Mouse (Mus musculus) adrenal gland, adult 2 months (tissue): ENCODE data around the gene Arhgap15. TPM values are rescaled to one million over a fixed set of nuclear protein-coding genes. Genes with fewer than 3 reads are reported as not detected.
A peak's percentile ranks its signal among the peaks of the same experiment; 100 is the strongest.

Experiments used
- DNase-seq: peaks from one replicate; pipeline ENCODE4 v3.0.0; 2021
- polyA plus RNA-seq: library from polyadenylated mRNA; depleted of rRNA; stranded (reverse); fragments of >200 nt; gene quantifications from 2 replicates; pipeline ENCODE4 v1.2.3, GENCODE M21; 2012
- total RNA-seq, 2 experiments: library from RNA; stranded (reverse); gene quantifications; 2 replicates each; pipeline ENCODE4 v1.2.3; 2021

The Arhgap15 gene
- total and polyA plus RNA-seq, 3 experiments = 0.09 to 2.6 (median 1.8) TPM

GRCm38 (mm10) chr2:44190749-44191148, 442.1 kb downstream of the Arhgap15 start:
- DNase-seq = no peak

- DNase-seq = no peak
Measured at GRCm38 (mm10) chr2:44192058-44192457, 443.4 kb downstream of the Arhgap15 start.

- DNase-seq = no peak
Measured at GRCm38 (mm10) chr2:44215506-44215905, 466.9 kb downstream of the Arhgap15 start.

- DNase-seq = no peak
Measured at GRCm38 (mm10) chr2:44217811-44218210, 469.2 kb downstream of the Arhgap15 start.

GRCm38 (mm10) chr2:44218317-44218716, 469.7 kb downstream of the Arhgap15 start:
- no peak for DNase-seq

GRCm38 (mm10) chr2:44221686-44222085, 473.1 kb downstream of the Arhgap15 start:
- peak; percentile 37 for DNase-seq

- peak; percentile 36 for DNase-seq
Measured at GRCm38 (mm10) chr2:44222176-44222753, 473.6 kb downstream of the Arhgap15 start.

GRCm38 (mm10) chr2:44234856-44235255, 486.2 kb downstream of the Arhgap15 start:
- no peak for DNase-seq

- no peak for DNase-seq
Measured at GRCm38 (mm10) chr2:44241657-44242454, 493.2 kb downstream of the Arhgap15 start.

- no peak for DNase-seq
Measured at GRCm38 (mm10) chr2:44242628-44243255, 494.1 kb downstream of the Arhgap15 start.

GRCm38 (mm10) chr2:44255343-44255742, 506.7 kb downstream of the Arhgap15 start:
- DNase-seq = no peak

- DNase-seq = no peak
Measured at GRCm38 (mm10) chr2:44257946-44258345, 509.3 kb downstream of the Arhgap15 start.

GRCm38 (mm10) chr2:44271455-44272346, 523.1 kb downstream of the Arhgap15 start:
- DNase-seq = no peak

GRCm38 (mm10) chr2:44272606-44273005, 524.0 kb downstream of the Arhgap15 start:
- no peak for DNase-seq

- DNase-seq = peak; percentile 12
Measured at GRCm38 (mm10) chr2:44274425-44274824, 525.8 kb downstream of the Arhgap15 start.

GRCm38 (mm10) chr2:44286181-44286719, 537.6 kb downstream of the Arhgap15 start:
- no peak for DNase-seq

GRCm38 (mm10) chr2:44299156-44299555, 550.5 kb downstream of the Arhgap15 start:
- no peak for DNase-seq

GRCm38 (mm10) chr2:44299909-44300308, 551.3 kb downstream of the Arhgap15 start:
- DNase-seq = no peak

- DNase-seq = no peak
Measured at GRCm38 (mm10) chr2:44300466-44300865, 551.8 kb downstream of the Arhgap15 start.

- no peak for DNase-seq
Measured at GRCm38 (mm10) chr2:44304261-44304970, 555.8 kb downstream of the Arhgap15 start.
